Mouse (Mus musculus) intestine, postnatal 0 days (tissue): ENCODE results near the gene Zbtb16. TPM values are rescaled to one million over a fixed set of nuclear protein-coding genes. Genes with fewer than 3 reads are reported as not detected.
A peak's percentile ranks its signal among the peaks of the same experiment; 100 is the strongest.

Experiments used
- ATAC-seq: fragments of 200-750 bp; cut with Nextera tagmentation; 2 replicates; pipeline ENCODE4 v1.8.0; 2017; ENCODE audit warnings: mild to moderate bottlenecking, moderate TSS enrichment, moderate library complexity
- H3K27ac ChIP-seq: fragments of 300-500 bp; sonication (generic); 2 replicates; pipeline ENCODE4 v1.5.1; 2014; ENCODE audit warnings: mild to moderate bottlenecking, low read depth, low read length, moderate library complexity
- H3K27me3 ChIP-seq: fragments of 300-500 bp; sonication (generic); replicated peaks from 2 replicates; pipeline ENCODE4 v1.6.1; 2014; ENCODE audit warnings: low read length, mixed read lengths; ENCODE audit not compliant: control insufficient read depth, insufficient read depth
- H3K36me3 ChIP-seq: fragments of 300-500 bp; sonication (generic); 2 replicates; pipeline ENCODE4 v1.6.1; 2014; ENCODE audit warnings: mild to moderate bottlenecking, moderate library complexity; ENCODE audit not compliant: control insufficient read depth, insufficient read depth
- H3K4me1 ChIP-seq: fragments of 300-500 bp; sonication (generic); replicated peaks from 2 replicates; pipeline ENCODE4 v1.6.1; 2014; ENCODE audit warnings: antibody characterized with exemption, low read length, mixed read lengths; ENCODE audit not compliant: control insufficient read depth, insufficient read depth
- H3K4me2 ChIP-seq: fragments of 300-500 bp; sonication (generic); replicated peaks from 2 replicates; pipeline ENCODE4 v1.6.1; 2014; ENCODE audit warnings: low read depth, mild to moderate bottlenecking, moderate library complexity
- H3K4me3 ChIP-seq: fragments of 300-500 bp; sonication (generic); 2 replicates; pipeline ENCODE4 v1.5.1; 2014; ENCODE audit warnings: low read depth, low read length
- H3K9ac ChIP-seq: fragments of 300-500 bp; sonication (generic); 2 replicates; pipeline ENCODE4 v1.6.1; 2014; ENCODE audit warnings: mild to moderate bottlenecking, low read depth, low read length
- H3K9me3 ChIP-seq: fragments of 300-500 bp; sonication (generic); 2 replicates; pipeline ENCODE4 v1.6.1; 2016; ENCODE audit warnings: mixed run types; ENCODE audit not compliant: control insufficient read depth
- CTCF ChIP-seq: sonication (generic); IDR thresholded peaks from 2 replicates; pipeline ENCODE4 v1.5.1; 2016; ENCODE audit warnings: low read depth, mild to moderate bottlenecking, control low read depth, antibody characterized with exemption, moderate library complexity
- WGBS: fragments of 180-500 bp; shearing (Covaris S2); extraction: QIAGEN DNeasy Blood & Tissue Kit; methylation state at CpG from one replicate; pipeline ENCODE4 v1.1.7; 2014; 5-methylcytosine and 5-hydroxymethylcytosine counted together
- polyA plus RNA-seq: library from polyadenylated mRNA; unstranded; fragments of >200 nt; fragmentation: Nextera tagmentation; extraction: Ambion mirVana; gene quantifications from 2 replicates; pipeline ENCODE4 v1.2.1, GENCODE M21; 2015

The Zbtb16 gene
- polyA plus RNA-seq, 1 experiment from 2014 or later, result 0.91 TPM

DNA sequence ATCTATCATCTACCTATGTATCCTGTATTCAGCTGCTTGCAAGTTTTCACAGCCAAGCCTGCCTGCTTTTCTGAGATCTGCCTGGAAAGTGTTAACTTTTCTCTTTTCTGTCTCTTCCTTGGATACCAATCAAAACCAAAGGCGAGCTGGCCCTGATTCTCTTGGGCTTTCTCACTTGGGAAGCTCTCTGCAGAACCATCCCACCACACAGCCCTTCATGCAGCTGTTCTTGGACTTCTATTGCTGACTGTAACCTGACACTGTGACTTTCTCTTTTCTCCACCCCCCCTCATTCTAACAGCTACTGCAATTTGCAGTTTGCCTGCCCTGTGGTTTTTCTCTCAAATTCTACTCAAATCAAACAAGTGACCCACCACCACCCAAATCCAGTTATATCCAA, 225.0 kb downstream of the Zbtb16 start:
- H3K27me3 ChIP-seq, result no peaks in the 10 kb centered on the region
- no peak overlapping the region for H3K9ac ChIP-seq
- TF ChIP-seq CTCF, result no peak
- no peak overlapping the region for H3K4me3 ChIP-seq
- H3K36me3 ChIP-seq, result no peaks in the 10 kb centered on the region
- 26% methylated on average over 1 of the region's 1 CpGs for WGBS
- H3K27ac ChIP-seq, result no peak overlapping the region
- H3K4me2 ChIP-seq, result no peak overlapping the region
- H3K4me1 ChIP-seq, result no peaks in the 10 kb centered on the region
- H3K9me3 ChIP-seq, result no peaks in the 10 kb centered on the region
- ATAC-seq, result no peak

DNA sequence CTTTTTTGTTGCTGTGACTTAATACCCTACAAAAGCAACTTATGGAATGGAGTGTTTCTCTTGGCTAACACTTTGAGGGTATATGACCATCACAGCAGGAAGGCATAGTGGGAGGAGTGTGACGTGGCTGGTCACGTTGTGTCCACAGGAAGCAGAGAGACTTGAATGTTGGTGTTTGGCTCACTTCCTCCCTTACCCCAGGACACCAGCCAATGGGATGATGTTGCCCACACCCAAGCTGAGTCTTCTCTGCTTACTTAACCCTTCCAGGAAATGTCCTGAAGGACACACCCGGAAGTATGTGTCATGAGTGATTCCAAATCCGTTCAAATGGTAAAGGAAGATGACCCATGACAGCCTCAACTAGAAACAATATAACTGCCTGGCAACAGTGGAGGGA, 226.3 kb downstream of the Zbtb16 start:
- Histone ChIP-seq H3K4me2 (no peak overlapping the region), H3K36me3 (no peaks in the 10 kb centered on the region), H3K27ac (no peak overlapping the region), H3K4me3 (no peak overlapping the region), H3K4me1 (no peaks in the 10 kb centered on the region), H3K27me3 (no peaks in the 10 kb centered on the region), H3K9me3 (no peaks in the 10 kb centered on the region), H3K9ac (no peak overlapping the region)
- no peak for TF ChIP-seq CTCF
- no peak for ATAC-seq
- WGBS, result 62% methylated on average over 4 of the region's 4 CpGs

DNA sequence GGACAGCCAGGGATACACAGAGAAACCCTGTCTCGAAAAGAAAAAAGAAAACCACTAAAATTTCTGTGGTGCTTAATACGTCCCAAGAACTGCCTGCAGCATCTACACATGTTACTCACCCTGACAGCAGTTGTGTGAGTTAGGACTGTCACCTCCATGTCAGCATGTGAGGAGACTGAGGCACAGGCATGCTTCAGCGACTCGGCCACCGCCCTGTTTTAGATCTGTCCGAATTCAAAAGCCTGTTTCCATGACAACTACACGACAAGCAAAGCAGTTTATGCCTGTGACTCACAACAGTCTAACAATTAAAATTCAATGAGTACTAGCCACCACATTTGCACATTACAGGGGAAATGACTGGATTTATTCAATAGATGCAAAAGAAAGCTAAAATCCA, 228.6 kb downstream of the Zbtb16 start:
- no peak for TF ChIP-seq CTCF
- WGBS, result 73% methylated on average over 7 of the region's 7 CpGs
- Histone ChIP-seq H3K4me3 (no peak overlapping the region), H3K9me3 (no peaks in the 10 kb centered on the region), H3K27ac (no peak overlapping the region), H3K4me1 (no peaks in the 10 kb centered on the region), H3K27me3 (no peaks in the 10 kb centered on the region), H3K4me2 (no peak overlapping the region), H3K9ac (no peak overlapping the region), H3K36me3 (no peaks in the 10 kb centered on the region)
- ATAC-seq, result no peak

DNA sequence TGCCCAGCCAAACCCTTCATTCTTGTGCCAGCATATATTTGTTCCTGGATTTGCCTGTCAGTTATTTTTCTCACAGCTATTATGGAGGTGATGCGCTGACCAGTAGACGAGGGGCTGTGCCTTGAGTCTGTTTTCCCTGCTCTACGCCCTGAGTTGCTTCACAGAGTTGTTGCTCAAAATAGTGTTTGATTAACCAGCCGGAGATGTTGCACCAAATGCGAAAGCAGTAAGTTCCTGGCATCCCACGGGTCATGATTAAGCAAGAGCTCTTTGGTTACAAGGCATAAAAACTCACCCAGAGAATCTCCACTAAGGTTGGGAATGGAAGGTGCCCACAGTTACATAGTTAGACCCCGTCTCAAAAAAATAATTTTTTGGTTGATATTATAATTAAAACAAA, 229.9 kb downstream of the Zbtb16 start:
- Histone ChIP-seq H3K4me1 (no peaks in the 10 kb centered on the region), H3K9me3 (no peaks in the 10 kb centered on the region)

DNA sequence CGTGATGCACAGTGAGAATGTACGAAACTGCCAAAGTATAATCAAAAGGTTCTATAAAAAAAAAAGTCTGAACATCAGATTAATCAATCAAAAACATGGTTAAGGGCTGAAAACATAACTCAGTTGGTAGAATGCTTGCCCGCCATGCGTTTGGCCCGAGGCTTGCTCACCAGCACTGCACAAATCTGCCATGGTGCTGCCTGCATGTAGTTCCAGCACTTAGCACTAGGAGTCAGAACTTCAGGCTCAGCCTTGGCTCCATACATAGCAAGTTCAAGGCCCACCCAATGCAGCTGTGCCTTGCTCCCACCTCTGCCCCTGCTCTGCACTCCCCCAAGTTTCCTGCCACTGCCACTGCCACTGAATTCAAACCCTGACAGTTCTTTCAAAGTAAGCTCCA, 230.3 kb downstream of the Zbtb16 start:
- Histone ChIP-seq H3K4me3 (no peak overlapping the region), H3K4me2 (no peak overlapping the region), H3K9me3 (no peaks in the 10 kb centered on the region), H3K4me1 (no peaks in the 10 kb centered on the region), H3K9ac (no peak overlapping the region), H3K36me3 (no peaks in the 10 kb centered on the region), H3K27me3 (no peaks in the 10 kb centered on the region), H3K27ac (no peak overlapping the region)
- TF ChIP-seq CTCF, result peak; percentile 25; the same call in 1 of the 2 replicates
- no peak for ATAC-seq
- WGBS, result 90% methylated on average over 5 of the region's 5 CpGs

More for the DNA sequence above, 229.9 kb downstream of the Zbtb16 start:
- no peak for ATAC-seq
- no peak overlapping the region for H3K9ac ChIP-seq
- no peak overlapping the region for H3K4me2 ChIP-seq
- TF ChIP-seq CTCF, result no peak
- H3K36me3 ChIP-seq, result no peaks in the 10 kb centered on the region
- 87% methylated on average over 7 of the region's 7 CpGs for WGBS
- no peak overlapping the region for H3K27ac ChIP-seq
- H3K4me3 ChIP-seq, result no peak overlapping the region
- no peaks in the 10 kb centered on the region for H3K27me3 ChIP-seq

DNA sequence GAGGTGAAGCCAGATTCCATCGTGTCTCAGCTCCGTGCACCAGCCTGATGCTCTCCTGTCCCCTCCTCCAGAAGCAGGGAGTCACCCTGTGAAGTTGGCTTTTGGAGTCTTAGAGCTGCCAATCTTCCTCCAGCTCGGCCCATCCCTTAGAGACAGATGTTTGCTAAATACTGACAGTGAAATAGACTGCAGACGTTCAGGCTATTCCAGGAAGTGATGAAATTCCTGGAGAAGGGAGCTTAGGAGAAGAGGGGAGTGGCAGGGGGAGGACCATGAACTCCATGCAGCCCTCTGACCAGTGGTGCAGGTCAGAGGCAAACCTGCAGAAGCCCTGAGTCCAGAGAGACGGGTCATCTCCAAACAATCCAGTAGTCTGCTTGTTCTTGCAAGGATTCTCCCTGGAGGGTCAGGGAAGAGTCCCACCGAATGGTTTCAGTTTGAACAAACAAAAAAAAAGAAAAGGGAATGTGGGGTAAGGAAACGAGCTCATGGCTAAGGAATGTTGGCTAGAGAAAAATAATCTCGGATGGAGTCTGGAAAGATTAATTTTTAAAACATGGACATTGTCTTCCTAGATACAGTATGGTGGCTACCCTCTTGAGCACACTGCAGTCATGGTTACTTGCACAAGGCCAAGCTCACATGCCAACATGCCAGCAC, 231.0 kb downstream of the Zbtb16 start, which contains the start of gene Nnmt:
Nnmt (minus strand) TSS at position 215 of the 660 bp plus-strand sequence.
- TF ChIP-seq CTCF, result no peak

More for the DNA sequence above, 231.0 kb downstream of the Zbtb16 start, which contains the start of gene Nnmt:
- Histone ChIP-seq H3K9me3 (no peaks in the 10 kb centered on the region), H3K27ac (no peak within 1 kb of the TSS; the same call in 1 of the 2 replicates), H3K9ac (no peak within 1 kb of the TSS), H3K27me3 (no peaks in the 10 kb centered on the region), H3K4me3 (no peak within 1 kb of the TSS), H3K36me3 (no peaks in the 10 kb centered on the region), H3K4me1 (no peaks in the 10 kb centered on the region), H3K4me2 (no peak within 1 kb of the TSS; the same call in 1 of the 2 replicates)
- WGBS, result 12% methylated on average over 8 of the region's 8 CpGs
- no peak for ATAC-seq

Other genes starting within 250 kb of the Zbtb16 start
- gene Nnmt, start 231.1 kb downstream of the Zbtb16 start, polyA plus RNA-seq, result 5.1 and 6.1 TPM in 2 replicates
- 6.2 and 7.3 TPM in 2 replicates for gene Htr3a, start 74.9 kb upstream of the Zbtb16 start, polyA plus RNA-seq
- 0.96 and 1.1 TPM in 2 replicates for gene Htr3b, start 128.8 kb upstream of the Zbtb16 start, polyA plus RNA-seq
- 5.5 and 6.4 TPM in 2 replicates for gene Usp28, start 149.2 kb upstream of the Zbtb16 start, polyA plus RNA-seq
- gene Zw10, start 219.4 kb upstream of the Zbtb16 start, polyA plus RNA-seq, result 8.1 and 9.9 TPM in 2 replicates
- gene Tmprss5, start 245.0 kb upstream of the Zbtb16 start, polyA plus RNA-seq, result 0.86 and 1.1 TPM in 2 replicates